Mouse (Mus musculus) hindbrain, embryonic 11.5 days (tissue): ENCODE measurements at regions not wholly inside any gene's neighbourhood (a gene's known extent, or its start where the extent isn't known, plus 50 kb on each side); places are given as distances from the start of the nearest gene placed in this dataset.

Experiments
- ATAC-seq: fragments of 200-750 bp; cut with Nextera tagmentation; 2 replicates; pipeline ENCODE4 v1.8.0; 2017; ENCODE audit warnings: mild to moderate bottlenecking, moderate TSS enrichment, moderate library complexity; ENCODE audit not compliant: low FRiP score
- DNase-seq: peaks from one replicate; pipeline ENCODE4 v3.0.0-alpha.2; 2015; ENCODE audit warnings: low spot score
- H3K27ac ChIP-seq: fragments of 300-500 bp; sonication (generic); 2 replicates; pipeline ENCODE4 v1.5.1; 2014; ENCODE audit warnings: mild to moderate bottlenecking, low read depth, low read length
- H3K27me3 ChIP-seq: fragments of 300-500 bp; sonication (generic); 2 replicates; pipeline ENCODE4 v1.6.1; 2014; ENCODE audit warnings: mild to moderate bottlenecking, low read length, moderate library complexity, mixed read lengths; ENCODE audit not compliant: control insufficient read depth, insufficient read depth
- H3K36me3 ChIP-seq: fragments of 300-500 bp; sonication (generic); 2 replicates; pipeline ENCODE4 v1.6.1; 2014; ENCODE audit warnings: mild to moderate bottlenecking, low read length, moderate library complexity, mixed read lengths; ENCODE audit not compliant: control insufficient read depth, insufficient read depth
- H3K4me1 ChIP-seq: fragments of 300-500 bp; sonication (generic); replicated peaks from 2 replicates; pipeline ENCODE4 v1.6.1; 2014; ENCODE audit warnings: low read length, mixed read lengths; ENCODE audit not compliant: control insufficient read depth, insufficient read depth
- H3K4me2 ChIP-seq: fragments of 300-500 bp; sonication (generic); replicated peaks from 2 replicates; pipeline ENCODE4 v1.6.1; 2014; ENCODE audit warnings: mild to moderate bottlenecking, low read depth, low read length
- H3K4me3 ChIP-seq: fragments of 300-500 bp; sonication (generic); 2 replicates; pipeline ENCODE4 v1.5.1; 2014; ENCODE audit warnings: low read depth, low read length
- H3K9ac ChIP-seq: fragments of 300-500 bp; sonication (generic); 2 replicates; pipeline ENCODE4 v1.6.1; 2014; ENCODE audit warnings: low read depth, low read length
- H3K9me3 ChIP-seq: fragments of 300-500 bp; sonication (generic); 2 replicates; pipeline ENCODE4 v1.6.1; 2016; ENCODE audit warnings: low read length; ENCODE audit not compliant: control insufficient read depth
- WGBS: fragments of 180-500 bp; shearing (Covaris S2); extraction: QIAGEN DNeasy Blood & Tissue Kit; methylation state at CpG from one replicate; pipeline ENCODE4 v1.1.7; 2014; 5-methylcytosine and 5-hydroxymethylcytosine counted together

- Histone ChIP-seq H3K9ac (no peak overlapping the region), H3K27ac (no peak overlapping the region), H3K9me3 (no peaks in the 10 kb centered on the region), H3K4me1 (no peaks in the 10 kb centered on the region), H3K36me3 (no peaks in the 10 kb centered on the region), H3K27me3 (no peaks in the 10 kb centered on the region), H3K4me2 (no peak overlapping the region), H3K4me3 (no peak overlapping the region)
- 95% methylated on average over 1 of the region's 1 CpGs for WGBS
- no peak for ATAC-seq
- DNase-seq, result no peak
Observed at GRCm38 (mm10) chr9:91961666-91962065, 231.1 kb upstream of the Plscr5 start.

- no peaks in the 10 kb centered on the region for H3K27me3 ChIP-seq
- H3K4me2 ChIP-seq, result no peak overlapping the region
- H3K4me3 ChIP-seq, result no peak overlapping the region
- DNase-seq, result no peak
- H3K9ac ChIP-seq, result no peak overlapping the region
- WGBS, result 86% methylated on average over 14 of the region's 14 CpGs
- H3K4me1 ChIP-seq, result no peaks in the 10 kb centered on the region
- H3K9me3 ChIP-seq, result no peaks in the 10 kb centered on the region
- no peak for ATAC-seq
- H3K36me3 ChIP-seq, result no peaks in the 10 kb centered on the region
- no peak overlapping the region for H3K27ac ChIP-seq
Observed at GRCm38 (mm10) chr9:91960556-91961325, 232.0 kb upstream of the Plscr5 start.

- no peaks in the 10 kb centered on the region for H3K4me1 ChIP-seq
- no peak overlapping the region for H3K27ac ChIP-seq
Observed at GRCm38 (mm10) chr9:91959592-91959991, 233.1 kb upstream of the Plscr5 start.

GRCm38 (mm10) chr9:91959076-91959475, 233.7 kb upstream of the Plscr5 start:
- Histone ChIP-seq H3K27me3 (no peaks in the 10 kb centered on the region), H3K9me3 (no peaks in the 10 kb centered on the region), H3K36me3 (no peaks in the 10 kb centered on the region), H3K4me1 (no peaks in the 10 kb centered on the region), H3K4me3 (no peak overlapping the region), H3K9ac (no peak overlapping the region), H3K4me2 (no peak overlapping the region), H3K27ac (no peak overlapping the region)
- no peak for DNase-seq
- no peak for ATAC-seq
- 75% methylated on average over 3 of the region's 3 CpGs for WGBS

More at GRCm38 (mm10) chr9:91959592-91959991, 233.1 kb upstream of the Plscr5 start:
- Histone ChIP-seq H3K4me3 (no peak overlapping the region), H3K27me3 (no peaks in the 10 kb centered on the region), H3K9ac (no peak overlapping the region), H3K36me3 (no peaks in the 10 kb centered on the region), H3K9me3 (no peaks in the 10 kb centered on the region), H3K4me2 (no peak overlapping the region)
- ATAC-seq, result no peak
- WGBS, result 32% methylated on average over 1 of the region's 1 CpGs
- no peak for DNase-seq

- H3K27ac ChIP-seq, result no peak overlapping the region
- H3K9ac ChIP-seq, result no peak overlapping the region
- ATAC-seq (no peak), DNase-seq (no peak)
- no peaks in the 10 kb centered on the region for H3K4me1 ChIP-seq
- H3K4me2 ChIP-seq, result no peak overlapping the region
- H3K36me3 ChIP-seq, result no peaks in the 10 kb centered on the region
- no peaks in the 10 kb centered on the region for H3K27me3 ChIP-seq
- no peak overlapping the region for H3K4me3 ChIP-seq
- 87% methylated on average over 3 of the region's 3 CpGs for WGBS
- no peaks in the 10 kb centered on the region for H3K9me3 ChIP-seq
Observed at GRCm38 (mm10) chr9:91958421-91958820, 234.3 kb upstream of the Plscr5 start.

GRCm38 (mm10) chr9:91957061-91957460, 235.7 kb upstream of the Plscr5 start:
- 93% methylated on average over 3 of the region's 3 CpGs for WGBS
- ATAC-seq, result no peak

GRCm38 (mm10) chr9:91948746-91949145, 244.0 kb upstream of the Plscr5 start:
- WGBS, result 87% methylated on average over 1 of the region's 1 CpGs
- ATAC-seq, result no peak

More at GRCm38 (mm10) chr9:91957061-91957460, 235.7 kb upstream of the Plscr5 start:
- DNase-seq, result no peak
- Histone ChIP-seq H3K27ac (no peak overlapping the region), H3K27me3 (no peaks in the 10 kb centered on the region), H3K4me1 (no peaks in the 10 kb centered on the region), H3K9ac (no peak overlapping the region), H3K9me3 (no peaks in the 10 kb centered on the region), H3K4me3 (no peak overlapping the region), H3K4me2 (no peak overlapping the region), H3K36me3 (no peaks in the 10 kb centered on the region)

GRCm38 (mm10) chr9:91942001-91942400, 250.7 kb upstream of the Plscr5 start:
- Histone ChIP-seq H3K9me3 (no peaks in the 10 kb centered on the region), H3K27ac (no peak overlapping the region), H3K27me3 (no peaks in the 10 kb centered on the region), H3K36me3 (no peaks in the 10 kb centered on the region), H3K4me1 (no peaks in the 10 kb centered on the region), H3K9ac (no peak overlapping the region), H3K4me2 (no peak overlapping the region), H3K4me3 (no peak overlapping the region)
- no peak for DNase-seq
- WGBS, result 70% methylated on average over 1 of the region's 1 CpGs
- no peak for ATAC-seq

More at GRCm38 (mm10) chr9:91948746-91949145, 244.0 kb upstream of the Plscr5 start:
- no peaks in the 10 kb centered on the region for H3K4me1 ChIP-seq
- no peak for DNase-seq
- no peak overlapping the region for H3K27ac ChIP-seq
- H3K4me3 ChIP-seq, result no peak overlapping the region
- H3K4me2 ChIP-seq, result no peak overlapping the region
- H3K36me3 ChIP-seq, result no peaks in the 10 kb centered on the region
- no peaks in the 10 kb centered on the region for H3K9me3 ChIP-seq
- H3K9ac ChIP-seq, result no peak overlapping the region
- H3K27me3 ChIP-seq, result no peaks in the 10 kb centered on the region

GRCm38 (mm10) chr9:91938729-91939128, 254.0 kb upstream of the Plscr5 start:
- H3K4me1 ChIP-seq, result no peaks in the 10 kb centered on the region
- WGBS, result 79% methylated on average over 4 of the region's 4 CpGs

More at GRCm38 (mm10) chr9:91938729-91939128, 254.0 kb upstream of the Plscr5 start:
- Histone ChIP-seq H3K9ac (no peak overlapping the region), H3K9me3 (no peaks in the 10 kb centered on the region), H3K27ac (no peak overlapping the region), H3K36me3 (no peaks in the 10 kb centered on the region), H3K27me3 (no peaks in the 10 kb centered on the region), H3K4me2 (no peak overlapping the region), H3K4me3 (no peak overlapping the region)
- no peak for ATAC-seq
- DNase-seq, result no peak
